Mouse (Mus musculus) liver, postnatal 0 days (tissue): ENCODE measurements at regions not wholly inside any gene's neighbourhood (a gene's known extent, or its start where the extent isn't known, plus 50 kb on each side); places are given as distances from the start of the nearest gene placed in this dataset.
"Not testable (repeated sequence)": the region's sequence is repeated elsewhere in the genome, so short reads cannot be mapped to it uniquely, and the experiment has no call there.

Experiments
- ATAC-seq: fragments of 200-750 bp; cut with Nextera tagmentation; 2 replicates; pipeline ENCODE4 v1.8.0; 2017; ENCODE audit warnings: mild to moderate bottlenecking, moderate library complexity
- DNase-seq: peaks from one replicate; pipeline ENCODE4 v3.0.0-alpha.2; 2016
- H3K27ac ChIP-seq: fragments of 300-500 bp; sonication (generic); 2 replicates; pipeline ENCODE4 v1.5.1; 2014; ENCODE audit warnings: antibody characterized with exemption, moderate library complexity, mild to moderate bottlenecking, low read depth
- H3K27me3 ChIP-seq: fragments of 300-500 bp; sonication (generic); 2 replicates; pipeline ENCODE4 v1.6.1; 2014; ENCODE audit warnings: low read length, control low read depth, mixed read lengths; ENCODE audit not compliant: insufficient read depth
- H3K36me3 ChIP-seq: fragments of 300-500 bp; sonication (generic); replicated peaks from 2 replicates; pipeline ENCODE4 v1.6.1; 2014; ENCODE audit warnings: mild to moderate bottlenecking, control low read depth, low read length, moderate library complexity, mixed read lengths; ENCODE audit not compliant: insufficient read depth
- H3K4me1 ChIP-seq: fragments of 300-500 bp; sonication (generic); 2 replicates; pipeline ENCODE4 v1.6.1; 2014; ENCODE audit warnings: antibody characterized with exemption, mild to moderate bottlenecking, control low read depth; ENCODE audit not compliant: insufficient read depth
- H3K4me2 ChIP-seq: fragments of 300-500 bp; sonication (generic); 2 replicates; pipeline ENCODE4 v1.6.1; 2014; ENCODE audit warnings: low read depth, mild to moderate bottlenecking, low read length, moderate library complexity, mixed read lengths
- H3K4me3 ChIP-seq: fragments of 300-500 bp; sonication (generic); 2 replicates; pipeline ENCODE4 v1.5.1; 2014; ENCODE audit warnings: low read depth, low read length
- H3K9ac ChIP-seq: fragments of 300-500 bp; sonication (generic); replicated peaks from 2 replicates; pipeline ENCODE4 v1.6.1; 2014; ENCODE audit warnings: mild to moderate bottlenecking, moderate library complexity
- H3K9me3 ChIP-seq: fragments of 300-500 bp; sonication (generic); 2 replicates; pipeline ENCODE4 v1.6.1; 2016; ENCODE audit warnings: mild to moderate bottlenecking, control low read depth, low read length, mixed read lengths
- CTCF ChIP-seq: sonication (generic); IDR thresholded peaks from 2 replicates; pipeline ENCODE4 v1.5.1; 2016; ENCODE audit warnings: antibody characterized with exemption, low read depth
- EP300 ChIP-seq: IDR thresholded peaks from 2 replicates; pipeline ENCODE4 v1.6.1; 2016; ENCODE audit warnings: antibody characterized with exemption, low read depth, mild to moderate bottlenecking
- WGBS: fragments of 180-500 bp; shearing (Covaris S2); extraction: QIAGEN DNeasy Blood & Tissue Kit; methylation state at CpG from one replicate; pipeline ENCODE4 v1.1.7; 2014; ENCODE audit not compliant: insufficient replicate concordance; 5-methylcytosine and 5-hydroxymethylcytosine counted together

- not testable (repeated sequence) for H3K9ac ChIP-seq, H3K9me3 ChIP-seq, H3K36me3 ChIP-seq, H3K27ac ChIP-seq, H3K27me3 ChIP-seq, H3K4me1 ChIP-seq, H3K4me3 ChIP-seq, ATAC-seq, H3K4me2 ChIP-seq
- WGBS = 37% methylated on average over 3 of the region's 3 CpGs
- peak; percentile 26 for DNase-seq
- TF ChIP-seq CTCF = peak; percentile 70
These were observed 161.5 kb downstream of the Hpcal1 start for GRCm38 (mm10) chr12:17852138-17852537.

- DNase-seq, H3K4me1 ChIP-seq, H3K9me3 ChIP-seq, H3K27me3 ChIP-seq, H3K9ac ChIP-seq, H3K4me3 ChIP-seq, H3K36me3 ChIP-seq, ATAC-seq, H3K27ac ChIP-seq, H3K4me2 ChIP-seq: not testable (repeated sequence)
- 49% methylated on average over 5 of the region's 6 CpGs for WGBS
These were observed 181.8 kb downstream of the Hpcal1 start for GRCm38 (mm10) chr12:17872491-17872890.

DNA sequence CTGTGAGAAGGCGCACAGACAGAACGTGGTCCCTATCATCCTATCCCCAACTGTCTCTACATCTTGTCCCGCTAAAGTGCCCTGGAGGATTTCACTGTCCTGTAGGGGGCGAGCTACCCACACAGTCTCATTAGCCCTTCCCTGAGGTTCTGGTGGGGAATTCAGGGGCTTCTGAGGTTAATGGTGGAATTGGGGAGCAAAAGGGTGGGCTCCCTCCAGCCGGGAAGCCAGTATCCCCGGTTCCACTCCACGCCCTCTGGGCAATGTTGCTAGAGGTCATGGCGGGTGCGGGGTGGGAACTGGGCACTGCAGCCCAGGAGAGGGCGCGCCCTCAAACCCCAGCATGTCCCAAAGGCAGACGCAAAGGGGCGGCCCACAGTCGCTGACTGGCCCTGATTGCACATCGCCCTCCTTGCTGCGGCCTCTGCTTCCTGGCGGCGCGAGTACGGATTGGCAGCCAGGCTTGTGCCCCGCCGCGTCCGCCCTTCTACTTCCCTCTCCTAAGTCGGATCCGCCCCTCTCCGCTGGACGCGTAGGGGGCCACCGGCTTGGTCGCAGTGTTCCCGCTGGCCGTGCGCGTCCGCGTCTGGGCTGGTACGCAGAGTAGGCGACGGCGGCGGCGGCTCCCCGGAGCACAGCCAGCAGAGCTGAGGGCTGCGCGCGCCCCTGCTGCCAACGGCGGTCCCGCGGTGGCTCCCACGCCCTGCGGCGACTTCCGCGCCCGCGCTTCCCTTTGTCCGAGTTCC, 190.9 kb downstream of the Hpcal1 start:
- Histone ChIP-seq H3K9ac (peak overlapping the region; percentile 73), H3K9me3 (no peaks in the 10 kb centered on the region), H3K27ac (peak overlapping the region; percentile 92), H3K4me1 (peaks cover 3% of the 10 kb centered on the region; the same call in 1 of the 2 replicates), H3K4me3 (peak overlapping the region; percentile 80), H3K36me3 (no peaks in the 10 kb centered on the region), H3K4me2 (peak overlapping the region; percentile 69), H3K27me3 (no peaks in the 10 kb centered on the region)
- TF ChIP-seq CTCF (peak; percentile 71), EP300 (no peak; the same call in 1 of the 2 replicates)
- under 1% methylated on average over 47 of the region's 59 CpGs for WGBS
- DNase-seq (peak; percentile 89), ATAC-seq (peak; percentile 100)

GRCm38 (mm10) chr12:17882117-17883116, 191.8 kb downstream of the Hpcal1 start:
- peak overlapping the region; percentile 80 for H3K4me3 ChIP-seq
- not testable (repeated sequence) for H3K4me1 ChIP-seq, H3K36me3 ChIP-seq, H3K27me3 ChIP-seq, DNase-seq, H3K9me3 ChIP-seq, ATAC-seq
- peak overlapping the region; percentile 69 for H3K4me2 ChIP-seq
- WGBS = 3% methylated on average over 58 of the region's 65 CpGs
- peak overlapping the region; percentile 73 for H3K9ac ChIP-seq
- H3K27ac ChIP-seq = peak overlapping the region; percentile 92

DNA sequence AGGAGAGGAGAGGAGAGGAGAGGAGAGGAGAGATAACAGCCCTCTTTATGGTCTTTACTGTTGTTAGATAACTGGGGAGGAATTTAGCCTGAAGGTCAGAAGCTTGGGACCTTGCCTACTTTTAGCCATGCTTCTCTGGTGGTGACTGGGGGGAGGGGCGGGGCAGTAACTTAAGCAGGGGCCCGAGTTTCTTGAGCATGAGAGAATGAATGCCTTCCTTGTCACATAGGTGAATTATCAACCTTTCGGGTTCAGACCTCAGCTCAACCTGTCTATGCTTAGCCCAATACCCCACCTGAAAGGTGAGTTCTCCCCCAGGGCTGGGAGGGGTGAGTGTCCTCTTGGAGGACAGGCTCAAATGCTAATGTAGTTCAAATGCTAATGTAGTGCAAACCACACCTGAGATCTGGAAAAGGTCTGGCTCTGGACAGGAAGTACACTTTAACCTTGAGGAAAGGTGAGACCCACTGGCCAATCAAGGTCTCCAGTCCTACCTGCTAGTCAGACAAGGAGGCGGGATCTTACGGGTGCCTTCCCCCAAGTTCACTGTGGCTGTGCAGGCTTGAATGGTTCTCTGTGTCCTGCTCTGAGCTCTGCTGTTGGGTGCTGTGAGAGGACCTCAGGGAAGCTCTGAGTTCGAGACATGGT, 201.1 kb downstream of the Hpcal1 start:
- H3K27me3 ChIP-seq, H3K36me3 ChIP-seq, DNase-seq, H3K27ac ChIP-seq, ATAC-seq, H3K4me1 ChIP-seq, H3K4me2 ChIP-seq, H3K9me3 ChIP-seq, H3K9ac ChIP-seq, H3K4me3 ChIP-seq: not testable (repeated sequence)
- WGBS = 81% methylated on average over 6 of the region's 6 CpGs

GRCm38 (mm10) chr12:17913058-17913457, 222.4 kb downstream of the Hpcal1 start:
- not testable (repeated sequence) for ATAC-seq, H3K4me3 ChIP-seq, H3K36me3 ChIP-seq, H3K4me2 ChIP-seq, H3K27me3 ChIP-seq, H3K27ac ChIP-seq, DNase-seq, H3K9ac ChIP-seq, H3K4me1 ChIP-seq, H3K9me3 ChIP-seq
- WGBS = 87% methylated on average over 3 of the region's 3 CpGs
